In the genomic region with DNA sequence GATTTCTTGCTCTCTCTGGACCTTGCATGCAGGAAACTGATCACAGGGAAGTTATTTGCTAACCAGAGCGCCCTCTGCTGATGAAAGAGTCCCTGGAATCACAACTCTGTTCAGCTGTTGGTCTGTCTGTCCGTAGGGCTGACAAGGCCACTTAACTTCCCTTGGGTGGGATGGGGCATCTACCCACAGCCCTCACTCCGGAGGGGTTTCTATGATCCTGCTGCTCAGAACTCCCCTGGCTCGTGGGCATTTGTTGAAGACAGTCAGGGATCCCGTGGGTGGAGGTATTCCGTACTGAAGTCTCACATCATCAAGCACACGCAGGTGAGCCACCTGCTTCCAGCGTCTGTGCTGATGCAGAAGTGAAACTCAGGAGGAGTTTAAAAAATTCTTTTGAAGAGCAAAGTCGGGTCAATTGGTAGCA, we compare ENCODE assay signal across 9 mouse cellular contexts. TPM values are rescaled to one million over a fixed set of nuclear protein-coding genes. Genes with fewer than 3 reads are reported as not detected.
DNase-seq lines count a peak whose midpoint lies in the region.
"Had no signal": no experiment of that assay in that cellular context is flagged by ENCODE, and none has a peak within 500 bp of the region (broad histone marks: within the 10 kb centered on the region; RNA-seq: fewer than 3 reads in every experiment).

No protein-coding gene starts in this region.

- peak; percentile 78 for DNase-seq in gastrocnemius, adult 18-20 months (ENCODE audit: low spot score)
- DNase-seq in gastrocnemius, postnatal 25 days = no peak
- DNase-seq in B cell, adult 2 months = peak; percentile 82 to 83
- DNase-seq in adrenal gland, postnatal 14 days = peak; percentile 71
- peak; percentile 75 to 86 for DNase-seq in frontal cortex, postnatal 36 days (ENCODE audit: low spot score in 2 of 2)
- DNase-seq in layer of hippocampus, adult 9-10 months (ENCODE audit: low spot score) = peak; percentile 74
- peak; percentile 57 for DNase-seq in mesoderm, embryonic 11.5 days (ENCODE audit: low read depth, low spot score)
- peak; percentile 93 for DNase-seq in splenic B cell, adult 2 months (ENCODE audit: low read depth, low spot score)

- no peaks in the 10 kb centered on the region for H3K27me3 ChIP-seq in splenic B cell, adult 2 months (ENCODE audit: control insufficient read depth, insufficient read depth, low read length, poor library complexity, severe bottlenecking)

- no peaks in the 10 kb centered on the region for H3K36me3 ChIP-seq in splenic B cell, adult 2 months (ENCODE audit: control insufficient read depth, insufficient read depth, low read length, poor library complexity, severe bottlenecking)
- H3K36me3 ChIP-seq: limb, embryonic 13.5 days had no signal

RNA-seq across cellular contexts. Expression of a gene that starts 4.9 kb away (rescaled TPM):
- 1 to 10 TPM; 8.2 to 9.3 TPM for total RNA-seq in gastrocnemius, adult 18-20 months (2021)
- 1 to 10 TPM; 4.6 to 6.2 TPM for total RNA-seq in gastrocnemius, postnatal 25 days (2021)
- 5.7 and 8.4 TPM in 2 replicates for total RNA-seq in adrenal gland, postnatal 14 days (2021)
